Mouse (Mus musculus): ENCODE data around the gene Fam229a. TPM values are rescaled to one million over a fixed set of nuclear protein-coding genes. Genes with fewer than 3 reads are reported as not detected.
A peak's percentile ranks its signal among the peaks of the same experiment; 100 is the strongest.
"Not testable (repeated sequence)": the region's sequence is repeated elsewhere in the genome, so short reads cannot be mapped to it uniquely, and the experiment has no call there.

The Fam229a gene
- total RNA-seq, 2 experiments from 2014 or later: 0.68 TPM; not detected in 1

GRCm38 (mm10) chr4:129514300-129514898, 23.4 kb downstream of the Fam229a start:
- 0 out of 2 replicates have a peak, but pooled peaks have one; percentile 19 for ATAC-seq (replicated peaks; ENCODE audit: low FRiP score, poor library complexity, severe bottlenecking)

GRCm38 (mm10) chr4:129516925-129517324, 25.9 kb downstream of the Fam229a start:
- no peak for ATAC-seq (replicated peaks; ENCODE audit: low FRiP score, poor library complexity, severe bottlenecking)

- no peak for ATAC-seq (replicated peaks; ENCODE audit: low FRiP score, poor library complexity, severe bottlenecking)
Observed at GRCm38 (mm10) chr4:129518519-129518918, 27.5 kb downstream of the Fam229a start.

GRCm38 (mm10) chr4:129525338-129525737, 34.3 kb downstream of the Fam229a start:
- ATAC-seq (replicated peaks; ENCODE audit: low FRiP score, poor library complexity, severe bottlenecking): no peak

GRCm38 (mm10) chr4:129525889-129526288, 34.9 kb downstream of the Fam229a start:
- no peak for ATAC-seq (replicated peaks; ENCODE audit: low FRiP score, poor library complexity, severe bottlenecking)

- ATAC-seq (replicated peaks; ENCODE audit: low FRiP score, poor library complexity, severe bottlenecking): not testable (repeated sequence)
Observed at GRCm38 (mm10) chr4:129528901-129529300, 37.9 kb downstream of the Fam229a start.

- 0 out of 2 replicates have a peak, but pooled peaks have one; percentile 37 for ATAC-seq (replicated peaks; ENCODE audit: low FRiP score, poor library complexity, severe bottlenecking)
Observed at GRCm38 (mm10) chr4:129540012-129540411, 49.0 kb downstream of the Fam229a start.

Other genes starting within 250 kb of the Fam229a start
- not detected in 2 replicates for gene C77080, start 229.8 kb upstream of the Fam229a start, total RNA-seq (2015; ENCODE audit: low replicate concordance)
- gene C77080, start 229.8 kb upstream of the Fam229a start, total RNA-seq (2017; ENCODE audit: low replicate concordance): not detected in 2 replicates
- not detected in 2 replicates for gene Sync, start 203.6 kb upstream of the Fam229a start, total RNA-seq (2015; ENCODE audit: low replicate concordance)
- gene Sync, start 203.6 kb upstream of the Fam229a start, total RNA-seq (2017; ENCODE audit: low replicate concordance): 0.56 TPM in 1 of 2 replicates, not detected in the other
- gene Rbbp4, start 155.8 kb upstream of the Fam229a start, total RNA-seq (2015; ENCODE audit: low replicate concordance): 60.2 and 64.6 TPM in 2 replicates
- gene Rbbp4, start 155.8 kb upstream of the Fam229a start, total RNA-seq (2017; ENCODE audit: low replicate concordance): 61.6 and 122 TPM in 2 replicates
- 6.9 and 14.8 TPM in 2 replicates for gene Zbtb8os, start 155.5 kb upstream of the Fam229a start, total RNA-seq (2015; ENCODE audit: low replicate concordance)
- 4.9 and 19.1 TPM in 2 replicates for gene Zbtb8os, start 155.5 kb upstream of the Fam229a start, total RNA-seq (2017; ENCODE audit: low replicate concordance)
- gene Zbtb8a, start 113.1 kb upstream of the Fam229a start, total RNA-seq (2015; ENCODE audit: low replicate concordance): 2.3 TPM in 1 of 2 replicates, not detected in the other
- gene Zbtb8a, start 113.1 kb upstream of the Fam229a start, total RNA-seq (2017; ENCODE audit: low replicate concordance): 1.5 and 1.7 TPM in 2 replicates
- not detected in 2 replicates for gene Zbtb8b, start 50.3 kb upstream of the Fam229a start, total RNA-seq (2015; ENCODE audit: low replicate concordance)
- gene Zbtb8b, start 50.3 kb upstream of the Fam229a start, total RNA-seq (2017; ENCODE audit: low replicate concordance): not detected in 2 replicates
- gene Bsdc1, start 29.6 kb upstream of the Fam229a start, total RNA-seq (2015; ENCODE audit: low replicate concordance): 720 and 842 TPM in 2 replicates
- 1,074 and 1,469 TPM in 2 replicates for gene Bsdc1, start 29.6 kb upstream of the Fam229a start, total RNA-seq (2017; ENCODE audit: low replicate concordance)
- gene Tssk3, start 168 bp upstream of the Fam229a start, total RNA-seq (2015; ENCODE audit: low replicate concordance): not detected in 2 replicates
- gene Tssk3, start 168 bp upstream of the Fam229a start, total RNA-seq (2017; ENCODE audit: low replicate concordance): not detected in 2 replicates
- 12.5 and 23.4 TPM in 2 replicates for gene Marcksl1, start 22.4 kb downstream of the Fam229a start, total RNA-seq (2015; ENCODE audit: low replicate concordance)
- 7.4 and 13.1 TPM in 2 replicates for gene Marcksl1, start 22.4 kb downstream of the Fam229a start, total RNA-seq (2017; ENCODE audit: low replicate concordance)
- 41.1 and 45.8 TPM in 2 replicates for gene Hdac1, start 51.5 kb downstream of the Fam229a start, total RNA-seq (2015; ENCODE audit: low replicate concordance)
- 27.0 and 42.9 TPM in 2 replicates for gene Hdac1, start 51.5 kb downstream of the Fam229a start, total RNA-seq (2017; ENCODE audit: low replicate concordance)
- 2.9 TPM in 1 of 2 replicates, not detected in the other for gene Lck, start 82.5 kb downstream of the Fam229a start, total RNA-seq (2015; ENCODE audit: low replicate concordance)
- 4.3 and 6.1 TPM in 2 replicates for gene Lck, start 82.5 kb downstream of the Fam229a start, total RNA-seq (2017; ENCODE audit: low replicate concordance)
- not detected in 2 replicates for gene Fam167b, start 87.4 kb downstream of the Fam229a start, total RNA-seq (2015; ENCODE audit: low replicate concordance)
- gene Fam167b, start 87.4 kb downstream of the Fam229a start, total RNA-seq (2017; ENCODE audit: low replicate concordance): not detected in 2 replicates
- gene Eif3i, start 109.5 kb downstream of the Fam229a start, total RNA-seq (2015; ENCODE audit: low replicate concordance): 92.8 and 113 TPM in 2 replicates
- 50.9 and 56.7 TPM in 2 replicates for gene Eif3i, start 109.5 kb downstream of the Fam229a start, total RNA-seq (2017; ENCODE audit: low replicate concordance)
- gene Tmem234, start 109.5 kb downstream of the Fam229a start, total RNA-seq (2015; ENCODE audit: low replicate concordance): 37.9 and 60.8 TPM in 2 replicates
- 82.2 and 119 TPM in 2 replicates for gene Tmem234, start 109.5 kb downstream of the Fam229a start, total RNA-seq (2017; ENCODE audit: low replicate concordance)
- not detected in 2 replicates for gene Dcdc2b, start 123.1 kb downstream of the Fam229a start, total RNA-seq (2015; ENCODE audit: low replicate concordance)
- gene Dcdc2b, start 123.1 kb downstream of the Fam229a start, total RNA-seq (2017; ENCODE audit: low replicate concordance): not detected in 2 replicates
- 1.7 and 2.7 TPM in 2 replicates for gene Iqcc, start 127.9 kb downstream of the Fam229a start, total RNA-seq (2015; ENCODE audit: low replicate concordance)
- 0.98 and 2.6 TPM in 2 replicates for gene Iqcc, start 127.9 kb downstream of the Fam229a start, total RNA-seq (2017; ENCODE audit: low replicate concordance)
- 2.1 and 22.4 TPM in 2 replicates for gene Ccdc28b, start 132.8 kb downstream of the Fam229a start, total RNA-seq (2015; ENCODE audit: low replicate concordance)
- gene Ccdc28b, start 132.8 kb downstream of the Fam229a start, total RNA-seq (2017; ENCODE audit: low replicate concordance): 5.2 and 11.7 TPM in 2 replicates
- 6.7 and 10.0 TPM in 2 replicates for gene Txlna, start 149.9 kb downstream of the Fam229a start, total RNA-seq (2015; ENCODE audit: low replicate concordance)
- 11.3 and 20.8 TPM in 2 replicates for gene Txlna, start 149.9 kb downstream of the Fam229a start, total RNA-seq (2017; ENCODE audit: low replicate concordance)
- 7.9 and 11.9 TPM in 2 replicates for gene Kpna6, start 181.6 kb downstream of the Fam229a start, total RNA-seq (2015; ENCODE audit: low replicate concordance)
- 7.6 and 10.3 TPM in 2 replicates for gene Kpna6, start 181.6 kb downstream of the Fam229a start, total RNA-seq (2017; ENCODE audit: low replicate concordance)
- gene Tmem39b, start 205.6 kb downstream of the Fam229a start, total RNA-seq (2015; ENCODE audit: low replicate concordance): 6.3 and 14.4 TPM in 2 replicates
- 0.28 and 0.68 TPM in 2 replicates for gene Tmem39b, start 205.6 kb downstream of the Fam229a start, total RNA-seq (2017; ENCODE audit: low replicate concordance)

Measured in erythroblast, adult 5-6 weeks (primary cell).